Mouse (Mus musculus): ENCODE data around the gene Syne2.
A peak's percentile ranks its signal among the peaks of the same experiment; 100 is the strongest.
"Not testable (repeated sequence)": the region's sequence is repeated elsewhere in the genome, so short reads cannot be mapped to it uniquely, and the experiment has no call there.

Gene Syne2

GRCm38 (mm10) chr12:75817959-75818452 lies at the start of gene Syne2:
Gene Syne2, plus strand, starts transcription at chr12:75818134.
- peak; percentile 68 for DNase-seq

- no peak for DNase-seq
Observed at GRCm38 (mm10) chr12:75771410-75771809, 46.5 kb upstream of the Syne2 start.

GRCm38 (mm10) chr12:75772424-75773034 lies 45.4 kb upstream of the Syne2 start:
- peak; percentile 15 for DNase-seq

GRCm38 (mm10) chr12:75781445-75781844 lies 36.5 kb upstream of the Syne2 start:
- DNase-seq, result no peak

DNA sequence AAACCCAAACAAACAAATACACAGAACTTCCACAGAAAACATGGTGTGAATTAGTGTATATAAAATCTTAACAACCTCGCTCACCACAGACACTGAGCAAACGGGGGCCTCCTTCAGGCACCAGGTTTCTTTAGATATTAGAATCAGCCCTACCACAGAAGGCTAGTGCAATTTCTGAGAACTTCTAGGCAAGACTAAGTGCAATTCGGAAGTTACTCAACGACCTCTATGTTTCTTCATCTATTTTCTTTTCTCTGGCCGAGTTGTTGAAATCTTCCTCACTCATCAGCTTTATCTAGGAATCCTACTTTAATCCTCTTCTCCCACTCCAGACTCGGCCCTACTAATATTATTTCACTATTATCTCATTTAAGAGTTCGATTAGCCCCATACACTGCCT lies 35.9 kb upstream of the Syne2 start:
- no peak for DNase-seq

- no peak for DNase-seq
Observed at GRCm38 (mm10) chr12:75784271-75784751, 33.6 kb upstream of the Syne2 start.

- not testable (repeated sequence) for DNase-seq
Observed at GRCm38 (mm10) chr12:75786681-75787080, 31.3 kb upstream of the Syne2 start.

- peak; percentile 84 for DNase-seq
Observed at GRCm38 (mm10) chr12:75789451-75789850, 28.5 kb upstream of the Syne2 start.

GRCm38 (mm10) chr12:75794527-75794926 lies 23.4 kb upstream of the Syne2 start:
- DNase-seq, result no peak

GRCm38 (mm10) chr12:75796510-75796909 lies 21.4 kb upstream of the Syne2 start:
- DNase-seq, result no peak

DNA sequence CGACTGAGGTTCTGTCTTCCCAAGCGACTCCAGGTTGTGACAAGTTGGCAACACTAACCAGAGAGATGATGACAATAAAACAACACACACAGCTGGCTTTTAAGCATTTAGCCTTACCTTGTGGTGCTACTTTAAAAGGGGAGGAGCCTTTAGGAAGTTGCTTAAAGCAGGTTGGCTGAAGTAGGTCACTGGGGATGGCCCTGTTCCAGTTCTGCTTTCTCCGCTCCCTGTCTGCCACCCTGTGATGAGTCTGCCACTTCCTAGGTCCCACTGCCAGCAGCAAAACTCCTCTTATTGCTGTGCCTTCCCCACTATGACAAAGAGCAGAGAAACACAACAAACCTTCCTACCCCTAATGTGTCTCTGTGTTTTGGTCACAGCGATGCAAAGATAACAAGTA lies 11.7 kb upstream of the Syne2 start:
- DNase-seq, result no peak

DNA sequence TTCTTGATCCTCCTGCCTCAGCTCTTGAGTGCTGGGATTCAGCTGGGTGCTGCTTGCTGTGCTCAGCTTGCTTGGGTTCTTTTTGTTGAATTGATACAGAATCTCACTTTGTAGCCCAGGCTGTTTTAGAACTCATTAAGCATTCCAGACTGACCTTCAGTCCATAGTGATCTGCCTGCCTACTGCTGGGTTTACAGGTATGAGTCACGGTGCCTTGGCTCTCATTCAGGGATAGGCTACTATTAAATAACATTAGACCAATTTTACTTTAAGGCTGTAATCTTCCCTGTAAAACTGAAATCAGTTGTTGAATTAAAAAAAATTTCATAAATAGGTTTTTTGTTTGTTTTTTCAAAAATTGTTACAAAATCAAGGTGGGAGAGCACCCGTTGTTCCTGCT lies 4.2 kb upstream of the Syne2 start:
- no peak for DNase-seq

GRCm38 (mm10) chr12:75814551-75814950 lies 3.4 kb upstream of the Syne2 start:
- DNase-seq, result no peak

- peak; percentile 41 for DNase-seq
Observed at GRCm38 (mm10) chr12:75816981-75817856, 715 bp upstream of the Syne2 start.

GRCm38 (mm10) chr12:75818453-75819434 lies 810 bp downstream of the Syne2 start:
- peak; percentile 38 for DNase-seq

DNA sequence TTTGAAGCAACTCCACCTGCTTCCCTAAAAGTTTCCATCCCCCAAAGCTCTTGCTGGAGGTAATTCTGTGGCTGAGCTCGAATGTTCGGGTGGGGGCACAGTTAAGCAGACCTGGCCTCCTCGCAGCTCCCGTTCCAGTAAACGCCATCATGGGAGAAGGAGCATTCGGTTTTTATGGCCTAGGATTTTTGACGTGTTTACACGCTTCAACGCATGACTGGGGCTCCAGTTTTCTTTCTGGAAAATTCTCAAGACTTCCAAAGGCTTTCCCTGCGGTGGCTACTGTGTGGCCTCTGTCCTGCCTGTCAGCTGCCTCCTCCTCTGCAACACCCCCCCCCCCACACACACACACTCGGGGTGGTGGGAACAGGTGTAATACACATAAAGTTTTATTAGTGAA lies 1.5 kb downstream of the Syne2 start:
- DNase-seq, result no peak

GRCm38 (mm10) chr12:75820216-75820615 lies 2.3 kb downstream of the Syne2 start:
- DNase-seq, result no peak

- no peak for DNase-seq
Observed at GRCm38 (mm10) chr12:75822122-75822521, 4.2 kb downstream of the Syne2 start.

- DNase-seq, result no peak
Observed at GRCm38 (mm10) chr12:75823475-75823874, 5.5 kb downstream of the Syne2 start.

DNA sequence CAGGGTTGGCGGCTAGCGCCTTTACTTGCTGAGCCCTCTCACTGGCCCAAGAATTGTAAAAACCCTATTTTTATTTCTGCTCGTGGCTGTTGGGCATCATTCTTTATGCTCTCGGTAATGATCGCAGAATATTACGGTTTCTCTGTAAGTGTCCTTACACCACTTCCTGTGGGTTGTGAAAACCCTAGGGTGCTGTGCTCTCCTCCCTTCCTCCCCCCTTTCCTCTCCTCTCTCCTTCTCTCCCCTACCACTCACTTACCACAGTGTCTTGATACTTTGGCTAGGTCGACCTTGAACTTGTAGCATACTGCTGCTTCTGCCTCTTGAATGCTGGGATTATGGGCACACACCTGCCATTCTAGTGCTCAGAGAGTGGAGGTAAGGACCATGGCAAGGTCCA lies 7.5 kb downstream of the Syne2 start:
- DNase-seq, result no peak

- DNase-seq, result no peak
Observed at GRCm38 (mm10) chr12:75826699-75827353, 8.9 kb downstream of the Syne2 start.

DNA sequence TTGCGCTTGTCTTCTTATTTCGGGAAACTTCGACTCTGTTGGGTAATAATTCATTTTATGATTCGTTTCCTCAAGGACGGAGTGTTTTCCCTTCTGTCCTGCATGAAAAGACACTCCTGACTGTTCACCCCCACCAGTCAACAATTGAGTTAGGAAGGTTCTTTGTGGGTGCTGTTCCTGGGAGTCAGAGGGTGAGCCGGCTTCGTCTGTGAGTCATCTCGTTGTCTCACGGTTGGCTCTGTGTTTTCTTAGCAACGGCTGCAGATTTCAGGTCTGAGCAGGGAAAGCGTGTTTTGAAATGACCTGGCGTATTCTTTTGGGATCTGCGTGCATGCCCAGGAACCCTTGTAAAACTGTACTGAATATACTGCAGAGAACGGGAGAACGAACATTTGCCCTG lies 9.8 kb downstream of the Syne2 start:
- DNase-seq, result no peak
